ENCODE assay signal across 11 mouse cellular contexts in genomic region chr10:83073119-83073518, GRCm38 (mm10).
DNase-seq lines count a peak whose midpoint lies in the region; ATAC-seq and TF ChIP-seq lines count a peak whose summit lies in the region.
"Had no signal": no experiment of that assay in that cellular context is flagged by ENCODE, and none has a peak within 500 bp of the region (broad histone marks: within the 10 kb centered on the region; RNA-seq: fewer than 3 reads in every experiment).

No protein-coding gene starts in this region.

- H3K27me3 ChIP-seq in heart, embryonic 10.5 days (ENCODE audit: insufficient read depth, poor library complexity, severe bottlenecking), result peaks cover 23% of the 10 kb centered on the region; the same call in 1 of the 2 replicates
- no peaks in the 10 kb centered on the region for H3K27me3 ChIP-seq in liver, embryonic 14.5 days (ENCODE audit: control insufficient read depth, insufficient read depth, low read length)
- H3K27me3 ChIP-seq: forebrain, embryonic 15.5 days; hindbrain, embryonic 15.5 days; limb, embryonic 15.5 days had no signal

- peak; percentile 81 for DNase-seq in heart, embryonic 10.5 days (ENCODE audit: low spot score)
- DNase-seq in heart, postnatal 10 days, result no peak
- DNase-seq in 416B (ENCODE audit: low read depth), result peak; percentile 18
- DNase-seq in embryo, embryonic 11 days, result peak; percentile 38
- peak; percentile 37 to 52 (median 49) for DNase-seq in liver, embryonic 14.5 days (ENCODE audit: low read depth in 3 of 3, low spot score in 3 of 3)
- DNase-seq in cerebellum, postnatal 4 days (ENCODE audit: low spot score in 2 of 2), result no peak
- DNase-seq in gastrocnemius, postnatal 14 days, result no peak
- DNase-seq in adrenal gland, adult 8-10 months, result no peak

- ATAC-seq in liver, embryonic 14.5 days (ENCODE audit: insufficient read depth), result peak; percentile 71
- ATAC-seq: forebrain, embryonic 15.5 days had no signal

- H3K9me3 ChIP-seq in heart, embryonic 10.5 days, result no peaks in the 10 kb centered on the region
- no peaks in the 10 kb centered on the region for H3K9me3 ChIP-seq in liver, embryonic 14.5 days (ENCODE audit: control insufficient read depth, low read length)
- H3K9me3 ChIP-seq: forebrain, embryonic 15.5 days; hindbrain, embryonic 15.5 days; limb, embryonic 15.5 days had no signal

- intact Hi-C loops in heart, postnatal 10 days (cut with DNase I), result no loop called here
- intact Hi-C loops in gastrocnemius, postnatal 14 days (cut with DNase I; ENCODE audit: low total_unique reads), result no loop called here

- H3K4me1 ChIP-seq in heart, embryonic 10.5 days, result peaks cover 55% of the 10 kb centered on the region
- H3K4me1 ChIP-seq in liver, embryonic 14.5 days (replicated peaks; ENCODE audit: control insufficient read depth in 2 of 2, insufficient read depth in 2 of 2, low read length in 1 of 2), result peaks cover 3 to 11% of the 10 kb centered on the region in 2 experiments
- H3K4me1 ChIP-seq: forebrain, embryonic 15.5 days; hindbrain, embryonic 15.5 days had no signal

- no peak overlapping the region for H3K4me3 ChIP-seq in heart, embryonic 10.5 days
- H3K4me3 ChIP-seq in liver, embryonic 14.5 days (ENCODE audit: insufficient read depth in 1 of 2, low read depth in 2 of 2, low read length in 2 of 2), result no peak overlapping the region
- H3K4me3 ChIP-seq: forebrain, embryonic 15.5 days; hindbrain, embryonic 15.5 days; limb, embryonic 15.5 days had no signal

- H3K9ac ChIP-seq in liver, embryonic 14.5 days (replicated peaks), result no peak overlapping the region
- H3K9ac ChIP-seq: forebrain, embryonic 15.5 days; hindbrain, embryonic 15.5 days; limb, embryonic 15.5 days had no signal

- no peak overlapping the region for H3K27ac ChIP-seq in heart, embryonic 10.5 days
- no peak overlapping the region for H3K27ac ChIP-seq in liver, embryonic 14.5 days
- H3K27ac ChIP-seq: forebrain, embryonic 15.5 days; hindbrain, embryonic 15.5 days; limb, embryonic 15.5 days had no signal

- H3K4me2 ChIP-seq in liver, embryonic 14.5 days (ENCODE audit: low read depth), result no peak overlapping the region
- H3K4me2 ChIP-seq: forebrain, embryonic 15.5 days; hindbrain, embryonic 15.5 days; limb, embryonic 15.5 days had no signal

- no peak for TF ChIP-seq CTCF in liver, embryonic 14.5 days (IDR thresholded peaks at IDR 0.05; ENCODE audit: low read depth)

- 68% methylated on average over 7 of the region's 7 CpGs for WGBS in heart, embryonic 10.5 days
- WGBS in liver, embryonic 14.5 days (ENCODE audit: insufficient replicate concordance), result 48% methylated on average over 7 of the region's 7 CpGs

- no peaks in the 10 kb centered on the region for H3K36me3 ChIP-seq in heart, embryonic 10.5 days
- no peaks in the 10 kb centered on the region for H3K36me3 ChIP-seq in liver, embryonic 14.5 days (replicated peaks; ENCODE audit: control insufficient read depth, insufficient read depth, low read depth)
- H3K36me3 ChIP-seq: forebrain, embryonic 15.5 days; hindbrain, embryonic 15.5 days; limb, embryonic 15.5 days had no signal

- no peak for TF ChIP-seq EP300 in liver, embryonic 14.5 days (IDR thresholded peaks at IDR 0.05; ENCODE audit: low read depth)

Comparison
In these comparisons a context has a peak if more than half of its experiments do, and no peak if none do; other contexts are left out.
1. DNase-seq: peak in heart, embryonic 10.5 days (single experiment), 416B (single experiment), embryo, embryonic 11 days (single experiment) and liver, embryonic 14.5 days (3 of 3); none in heart, postnatal 10 days (0 of 2), cerebellum, postnatal 4 days (0 of 2), gastrocnemius, postnatal 14 days (single experiment) and adrenal gland, adult 8-10 months (single experiment).